Comparison of ENCODE assay signal across 15 mouse cellular contexts in the genomic region with DNA sequence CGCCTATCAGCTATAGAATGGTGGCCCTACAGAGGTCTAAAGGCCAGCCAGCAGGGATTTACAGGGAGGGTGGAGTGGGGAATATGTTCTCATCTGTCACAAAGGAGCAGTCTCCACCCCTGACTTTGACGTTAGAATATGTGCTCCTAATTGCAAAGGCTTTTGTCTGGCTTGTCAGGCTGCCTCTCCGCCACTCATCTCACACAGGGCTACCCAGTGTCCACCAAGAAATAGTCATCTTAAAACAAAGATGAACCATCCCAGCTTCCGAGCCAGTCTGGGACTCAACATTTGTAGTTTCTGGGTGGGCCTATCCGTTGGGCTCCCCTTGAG. TPM values are rescaled to one million over a fixed set of nuclear protein-coding genes. Genes with fewer than 3 reads are reported as not detected.
DNase-seq lines count a peak whose midpoint lies in the region; ATAC-seq and TF ChIP-seq lines count a peak whose summit lies in the region.
"Had no signal": no experiment of that assay in that cellular context is flagged by ENCODE, and none has a peak within 500 bp of the region (broad histone marks: within the 10 kb centered on the region; RNA-seq: fewer than 3 reads in every experiment).

No protein-coding gene starts in this region.

- ATAC-seq in kidney, embryonic 15.5 days (replicated peaks; ENCODE audit: low FRiP score) = no peak
- ATAC-seq in stomach, embryonic 14.5 days (ENCODE audit: insufficient number of reproducible peaks, insufficient read depth, low FRiP score, low read depth) = no peak
- no peak for ATAC-seq in stomach, postnatal 0 days (ENCODE audit: low FRiP score, low TSS enrichment)

- H3K9ac ChIP-seq in kidney, embryonic 15.5 days = no peak overlapping the region
- no peak overlapping the region for H3K9ac ChIP-seq in stomach, embryonic 14.5 days (replicated peaks; ENCODE audit: low read depth, low read length)
- H3K9ac ChIP-seq in stomach, postnatal 0 days (ENCODE audit: low read length) = no peak overlapping the region
- H3K9ac ChIP-seq: liver, embryonic 14.5 days had no signal

- H3K27ac ChIP-seq in kidney, embryonic 15.5 days = peak overlapping the region; percentile 37
- peak overlapping the region; percentile 13; the same call in 1 of the 2 replicates for H3K27ac ChIP-seq in stomach, embryonic 14.5 days (ENCODE audit: low read length)
- H3K27ac ChIP-seq in stomach, postnatal 0 days (replicated peaks) = no peak overlapping the region; the same call in 1 of the 2 replicates
- H3K27ac ChIP-seq: liver, embryonic 14.5 days had no signal

- peak; percentile 78 for DNase-seq in heart, adult 11 months
- DNase-seq in heart, adult 8-10 months (ENCODE audit: low spot score) = no peak
- no peak for DNase-seq in kidney, adult 18-20 months
- no peak for DNase-seq in stomach, postnatal 0 days (ENCODE audit: low spot score)
- no peak for DNase-seq in right cerebral cortex, adult 2 months (ENCODE audit: low spot score in 2 of 2)
- no peak for DNase-seq in left cerebral cortex, adult 9 months (ENCODE audit: low spot score in 2 of 2)
- DNase-seq: cerebellum, postnatal 14 days; gastrocnemius, postnatal 10 days; kidney, adult 2 months had no signal

- no peaks in the 10 kb centered on the region; the same call in 1 of the 2 replicates for H3K36me3 ChIP-seq in kidney, embryonic 15.5 days
- peaks cover 13% of the 10 kb centered on the region; the same call in 1 of the 2 replicates for H3K36me3 ChIP-seq in stomach, embryonic 14.5 days (ENCODE audit: control insufficient read depth, insufficient read depth, low read length)
- no peaks in the 10 kb centered on the region for H3K36me3 ChIP-seq in stomach, postnatal 0 days (ENCODE audit: control insufficient read depth, insufficient read depth, low read length)
- H3K36me3 ChIP-seq: G1E had no signal

- H3K27me3 ChIP-seq in kidney, embryonic 15.5 days = no peaks in the 10 kb centered on the region
- H3K27me3 ChIP-seq in stomach, embryonic 14.5 days (ENCODE audit: control insufficient read depth, insufficient read depth, low read length) = no peaks in the 10 kb centered on the region
- no peaks in the 10 kb centered on the region for H3K27me3 ChIP-seq in stomach, postnatal 0 days (ENCODE audit: control insufficient read depth, insufficient read depth, low read length)

- no peak overlapping the region for H3K4me2 ChIP-seq in kidney, embryonic 15.5 days
- no peak overlapping the region for H3K4me2 ChIP-seq in stomach, embryonic 14.5 days (replicated peaks; ENCODE audit: low read depth, low read length)
- no peak overlapping the region for H3K4me2 ChIP-seq in stomach, postnatal 0 days (replicated peaks; ENCODE audit: low read depth)

- TF ChIP-seq CTCF in stomach, postnatal 0 days (IDR thresholded peaks at IDR 0.05; ENCODE audit: low read depth) = no peak

- 62% methylated on average over 5 of the region's 5 CpGs for WGBS in kidney, embryonic 15.5 days
- WGBS in stomach, embryonic 14.5 days = 61% methylated on average over 5 of the region's 5 CpGs
- WGBS in stomach, postnatal 0 days = 60% methylated on average over 5 of the region's 5 CpGs

- no peak for TF ChIP-seq EP300 in stomach, postnatal 0 days (optimal IDR thresholded peaks at IDR 0.05)

- H3K9me3 ChIP-seq in kidney, embryonic 15.5 days (replicated peaks) = no peaks in the 10 kb centered on the region
- no peaks in the 10 kb centered on the region for H3K9me3 ChIP-seq in stomach, embryonic 14.5 days (ENCODE audit: control insufficient read depth, low read depth, low read length)
- H3K9me3 ChIP-seq in stomach, postnatal 0 days (ENCODE audit: control insufficient read depth, low read length) = no peaks in the 10 kb centered on the region
- H3K9me3 ChIP-seq: G1E had no signal

- no peak overlapping the region for H3K4me3 ChIP-seq in kidney, embryonic 15.5 days (replicated peaks)
- H3K4me3 ChIP-seq in stomach, embryonic 14.5 days (ENCODE audit: low read depth, low read length) = no peak overlapping the region
- no peak overlapping the region for H3K4me3 ChIP-seq in stomach, postnatal 0 days (ENCODE audit: low read depth, low read length)

- peaks cover 22% of the 10 kb centered on the region for H3K4me1 ChIP-seq in kidney, embryonic 15.5 days
- H3K4me1 ChIP-seq in stomach, embryonic 14.5 days (ENCODE audit: control insufficient read depth, insufficient read depth, low read length) = peaks cover 9% of the 10 kb centered on the region
- H3K4me1 ChIP-seq in stomach, postnatal 0 days (replicated peaks; ENCODE audit: control insufficient read depth, insufficient read depth) = peaks cover 4% of the 10 kb centered on the region

RNA-seq across cellular contexts. Expression of gene Plagl1, which starts 58.4 kb away (rescaled TPM):
- total RNA-seq in heart, adult 8-10 months (2022) = 1 to 10 TPM; 4.1 to 9.4 (median 6.5) TPM
- polyA plus RNA-seq in kidney, embryonic 15.5 days (2015; fragmentation: Nextera tagmentation; extraction: Ambion mirVana) = 99.2 and 114 TPM in 2 replicates
- 466 and 470 TPM in 2 replicates for polyA plus RNA-seq in stomach, embryonic 14.5 days (2014; fragmentation: Nextera tagmentation; extraction: Ambion mirVana)
- polyA plus RNA-seq in stomach, postnatal 0 days (2015; fragmentation: Nextera tagmentation; extraction: Ambion mirVana) = 81.0 and 99.4 TPM in 2 replicates

RNA-seq across cellular contexts. Expression of gene Zc2hc1b, which starts 59.1 kb away (rescaled TPM):
- not detected for total RNA-seq in heart, adult 8-10 months (2022)
- polyA plus RNA-seq in kidney, embryonic 15.5 days (2015; fragmentation: Nextera tagmentation; extraction: Ambion mirVana) = not detected in 2 replicates
- polyA plus RNA-seq in stomach, embryonic 14.5 days (2014; fragmentation: Nextera tagmentation; extraction: Ambion mirVana) = not detected in 2 replicates
- polyA plus RNA-seq in stomach, postnatal 0 days (2015; fragmentation: Nextera tagmentation; extraction: Ambion mirVana) = not detected in 2 replicates
- total RNA-seq: G1E; gastrocnemius, postnatal 10 days; layer of hippocampus, postnatal 25 days had no signal
- polyA plus RNA-seq: G1E; kidney, adult 2 months; liver, embryonic 14.5 days; spleen, adult 2 months had no signal
